Mouse (Mus musculus) olfactory bulb, adult 2 months (tissue): ENCODE measurements around the gene 2410015M20Rik.

Source experiments
- CTCF ChIP-seq: fragments of 200-500 bp; IDR thresholded peaks from 2 replicates; pipeline ENCODE4 v1.5.1; 2012; ENCODE audit warnings: low read depth, mild to moderate bottlenecking, low read length, moderate library complexity; ENCODE audit not compliant: insufficient read depth
- POLR2A ChIP-seq: fragments of 200-500 bp; IDR thresholded peaks from 2 replicates; pipeline ENCODE4 v1.6.1; 2012; ENCODE audit warnings: mild to moderate bottlenecking, low read depth, low read length, moderate library complexity; ENCODE audit not compliant: insufficient read depth

DNA sequence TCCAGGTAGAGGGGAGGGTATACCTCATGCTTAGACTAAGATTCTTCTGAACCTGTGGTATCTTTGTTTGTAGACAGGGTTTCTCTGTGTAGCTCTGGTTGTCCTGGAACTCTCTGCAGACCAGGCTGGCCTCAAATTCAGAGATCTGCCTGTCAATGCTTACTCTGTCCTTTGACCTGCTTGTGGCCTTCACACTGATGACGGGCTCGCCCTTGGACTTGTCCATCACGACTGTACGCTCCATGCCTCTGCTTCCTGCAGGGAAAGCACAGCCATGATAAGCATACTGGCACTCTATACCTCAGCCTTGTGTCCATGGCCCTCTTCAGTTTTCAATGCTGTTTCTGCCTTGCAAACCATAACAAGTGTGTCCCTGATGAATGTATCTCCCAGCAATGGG is 42.2 kb downstream of the 2410015M20Rik start:
- TF ChIP-seq CTCF (no peak), POLR2A (no peak)
